Mouse (Mus musculus): Measurements from ENCODE around the gene Napsa. TPM values are rescaled to one million over a fixed set of nuclear protein-coding genes. Genes with fewer than 3 reads are reported as not detected.

Gene Napsa
- polyA plus RNA-seq, 1 experiment from 2014 or later: 0.68 TPM

GRCm38 (mm10) chr7:44530507-44530906 is 41.7 kb upstream of the Napsa start:
- no peak overlapping the region for H3K27ac ChIP-seq (ENCODE audit: low read depth, low read length)
- H3K27me3 ChIP-seq (ENCODE audit: control insufficient read depth, insufficient read depth, low read length): 0 out of 2 replicates have a peak, but pooled peaks cover 1% of the 10 kb centered on the region
- H3K4me3 ChIP-seq (ENCODE audit: low read depth, low read length): no peak overlapping the region
- WGBS: 78% methylated on average over 3 of the region's 3 CpGs
- H3K36me3 ChIP-seq (ENCODE audit: control insufficient read depth, insufficient read depth, low read length): peaks cover 10% of the 10 kb centered on the region
- H3K9ac ChIP-seq (ENCODE audit: low read length): no peak overlapping the region
- no peak for ATAC-seq (replicated peaks; ENCODE audit: low FRiP score)
- H3K4me2 ChIP-seq (ENCODE audit: low read depth, low read length, severe bottlenecking): no peak overlapping the region
- H3K4me1 ChIP-seq (replicated peaks; ENCODE audit: control insufficient read depth, insufficient read depth, low read length): 0 out of 2 replicates have a peak, but pooled peaks cover 3% of the 10 kb centered on the region
- no peaks in the 10 kb centered on the region for H3K9me3 ChIP-seq (ENCODE audit: control insufficient read depth, low read length)
- no peak for DNase-seq (ENCODE audit: low spot score)

GRCm38 (mm10) chr7:44531207-44531606 is 41.0 kb upstream of the Napsa start:
- DNase-seq (ENCODE audit: low spot score): no peak
- Histone ChIP-seq H3K36me3 (ENCODE audit: control insufficient read depth, insufficient read depth, low read length) (peaks cover 10% of the 10 kb centered on the region), H3K4me3 (ENCODE audit: low read depth, low read length) (no peak overlapping the region), H3K27me3 (ENCODE audit: control insufficient read depth, insufficient read depth, low read length) (no peaks in the 10 kb centered on the region), H3K9me3 (ENCODE audit: control insufficient read depth, low read length) (no peaks in the 10 kb centered on the region), H3K9ac (ENCODE audit: low read length) (no peak overlapping the region), H3K4me1 (replicated peaks; ENCODE audit: control insufficient read depth, insufficient read depth, low read length) (0 out of 2 replicates have a peak, but pooled peaks cover 3% of the 10 kb centered on the region), H3K27ac (ENCODE audit: low read depth, low read length) (no peak overlapping the region), H3K4me2 (ENCODE audit: low read depth, low read length, severe bottlenecking) (no peak overlapping the region)
- WGBS: 54% methylated on average over 5 of the region's 5 CpGs
- ATAC-seq (replicated peaks; ENCODE audit: low FRiP score): no peak

- DNase-seq (ENCODE audit: low spot score): no peak
- no peak within 1 kb of the TSS for H3K27ac ChIP-seq (ENCODE audit: low read depth, low read length)
- no peaks in the 10 kb centered on the region for H3K9me3 ChIP-seq (ENCODE audit: control insufficient read depth, low read length)
- no peak for ATAC-seq (replicated peaks; ENCODE audit: low FRiP score)
- WGBS: 82% methylated on average over 4 of the region's 4 CpGs
- no peak within 1 kb of the TSS for H3K9ac ChIP-seq (ENCODE audit: low read length)
- H3K4me2 ChIP-seq (ENCODE audit: low read depth, low read length, severe bottlenecking): no peak within 1 kb of the TSS
- no peaks in the 10 kb centered on the region for H3K27me3 ChIP-seq (ENCODE audit: control insufficient read depth, insufficient read depth, low read length)
- peaks cover 10% of the 10 kb centered on the region for H3K36me3 ChIP-seq (ENCODE audit: control insufficient read depth, insufficient read depth, low read length)
- 0 out of 2 replicates have a peak, but pooled peaks cover 3% of the 10 kb centered on the region for H3K4me1 ChIP-seq (replicated peaks; ENCODE audit: control insufficient read depth, insufficient read depth, low read length)
- no peak within 1 kb of the TSS for H3K4me3 ChIP-seq (ENCODE audit: low read depth, low read length)
Measured at GRCm38 (mm10) chr7:44531946-44532732, 40.0 kb upstream of the Napsa start, which contains the start of gene Spib. Gene Spib (minus strand): TSS chr7:44532071.

GRCm38 (mm10) chr7:44532918-44533745 is 39.0 kb upstream of the Napsa start:
- no peak for DNase-seq (ENCODE audit: low spot score)
- WGBS: 89% methylated on average over 29 of the region's 29 CpGs
- Histone ChIP-seq H3K9ac (ENCODE audit: low read length) (no peak overlapping the region), H3K9me3 (ENCODE audit: control insufficient read depth, low read length) (no peaks in the 10 kb centered on the region), H3K4me1 (replicated peaks; ENCODE audit: control insufficient read depth, insufficient read depth, low read length) (0 out of 2 replicates have a peak, but pooled peaks cover under 1% of the 10 kb centered on the region), H3K27ac (ENCODE audit: low read depth, low read length) (no peak overlapping the region), H3K4me2 (ENCODE audit: low read depth, low read length, severe bottlenecking) (no peak overlapping the region), H3K4me3 (ENCODE audit: low read depth, low read length) (no peak overlapping the region), H3K36me3 (ENCODE audit: control insufficient read depth, insufficient read depth, low read length) (peaks cover 10% of the 10 kb centered on the region), H3K27me3 (ENCODE audit: control insufficient read depth, insufficient read depth, low read length) (no peaks in the 10 kb centered on the region)
- ATAC-seq (replicated peaks; ENCODE audit: low FRiP score): no peak

DNA sequence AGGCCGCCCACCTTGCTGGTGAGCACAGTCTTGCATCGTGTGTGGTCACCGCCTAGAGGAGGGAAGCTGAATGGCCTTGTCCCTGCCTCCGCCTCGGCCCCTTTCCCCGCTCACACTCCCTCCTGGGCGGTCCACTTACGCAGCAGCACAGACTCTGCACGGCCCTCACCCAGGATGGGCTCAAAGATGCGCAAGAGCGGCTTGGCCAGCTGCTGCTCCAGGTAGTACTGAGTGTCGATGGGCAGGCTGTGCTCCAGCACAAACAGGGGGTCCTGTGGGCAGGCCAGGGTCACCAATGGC is 38.5 kb upstream of the Napsa start:
- DNase-seq (ENCODE audit: low spot score) (no peak), ATAC-seq (replicated peaks; ENCODE audit: low FRiP score) (no peak)
- H3K4me1 ChIP-seq (replicated peaks; ENCODE audit: control insufficient read depth, insufficient read depth, low read length): no peaks in the 10 kb centered on the region
- no peak overlapping the region for H3K4me3 ChIP-seq (ENCODE audit: low read depth, low read length)
- no peaks in the 10 kb centered on the region for H3K27me3 ChIP-seq (ENCODE audit: control insufficient read depth, insufficient read depth, low read length)
- no peak overlapping the region for H3K9ac ChIP-seq (ENCODE audit: low read length)
- no peak overlapping the region for H3K27ac ChIP-seq (ENCODE audit: low read depth, low read length)
- WGBS: 68% methylated on average over 12 of the region's 12 CpGs
- peaks cover 10% of the 10 kb centered on the region for H3K36me3 ChIP-seq (ENCODE audit: control insufficient read depth, insufficient read depth, low read length)
- H3K4me2 ChIP-seq (ENCODE audit: low read depth, low read length, severe bottlenecking): no peak overlapping the region
- H3K9me3 ChIP-seq (ENCODE audit: control insufficient read depth, low read length): no peaks in the 10 kb centered on the region

DNA sequence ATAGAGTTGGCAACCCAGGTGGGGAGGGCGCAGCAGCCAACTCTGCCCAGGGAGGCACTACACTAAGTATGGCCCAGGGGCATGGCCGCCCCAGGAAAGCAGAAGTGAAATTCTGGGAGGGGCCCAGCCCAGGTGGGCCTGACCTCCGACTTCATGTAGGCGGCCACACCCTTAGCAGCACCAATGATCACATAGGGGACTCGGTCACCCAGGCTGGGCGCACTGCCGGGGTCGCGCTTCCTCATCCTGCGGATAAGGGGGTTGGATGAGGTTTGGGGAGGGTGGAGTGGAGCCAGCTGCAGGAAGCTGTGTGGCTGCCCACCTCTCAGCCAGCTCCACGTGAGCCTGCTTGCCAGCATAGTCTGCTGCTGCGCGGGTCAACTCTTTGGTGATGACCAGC is 37.9 kb upstream of the Napsa start:
- no peak for DNase-seq (ENCODE audit: low spot score)
- H3K9ac ChIP-seq (ENCODE audit: low read length): no peak overlapping the region
- H3K4me2 ChIP-seq (ENCODE audit: low read depth, low read length, severe bottlenecking): no peak overlapping the region
- no peak overlapping the region for H3K27ac ChIP-seq (ENCODE audit: low read depth, low read length)
- H3K36me3 ChIP-seq (ENCODE audit: control insufficient read depth, insufficient read depth, low read length): peaks cover 10% of the 10 kb centered on the region
- WGBS: 92% methylated on average over 13 of the region's 13 CpGs
- no peak overlapping the region for H3K4me3 ChIP-seq (ENCODE audit: low read depth, low read length)
- no peaks in the 10 kb centered on the region for H3K9me3 ChIP-seq (ENCODE audit: control insufficient read depth, low read length)
- no peaks in the 10 kb centered on the region for H3K4me1 ChIP-seq (replicated peaks; ENCODE audit: control insufficient read depth, insufficient read depth, low read length)
- H3K27me3 ChIP-seq (ENCODE audit: control insufficient read depth, insufficient read depth, low read length): no peaks in the 10 kb centered on the region
- ATAC-seq (replicated peaks; ENCODE audit: low FRiP score): no peak

DNA sequence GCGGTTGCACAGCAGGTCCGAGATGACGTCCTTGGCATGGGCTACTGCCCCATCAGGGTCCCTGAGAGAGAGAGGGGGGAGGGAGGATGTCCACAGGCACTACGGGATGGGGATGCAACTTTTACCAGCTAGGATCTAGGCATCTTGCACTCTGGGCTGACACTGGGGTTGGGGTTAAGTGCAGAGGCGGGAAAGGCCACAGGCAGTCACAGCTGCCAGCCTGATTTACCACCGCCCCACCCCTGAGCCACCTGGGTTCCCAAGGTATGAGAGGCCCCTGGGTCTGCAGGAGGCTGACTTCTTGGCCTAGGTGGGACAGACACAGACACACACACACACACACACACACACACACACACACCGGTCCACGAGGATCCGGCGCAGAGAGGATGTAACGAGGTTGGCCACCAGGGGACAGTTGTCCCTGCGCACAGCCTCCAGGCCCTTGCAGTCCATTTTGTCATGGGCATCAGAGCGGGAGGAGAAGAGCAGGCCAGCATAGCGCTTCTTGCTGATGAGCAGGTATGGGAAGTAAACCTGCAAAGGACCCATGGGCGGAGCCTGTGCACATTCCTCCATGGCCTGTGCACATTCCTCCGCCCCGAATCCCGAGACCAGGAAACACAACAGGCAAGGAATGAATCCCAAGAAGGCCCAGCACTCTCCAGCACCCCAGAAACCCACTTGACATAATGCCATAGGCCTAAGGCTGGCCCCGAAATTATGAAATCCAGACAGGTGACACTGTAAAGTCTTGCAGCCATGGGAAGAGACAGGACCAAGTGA is 37.3 kb upstream of the Napsa start:
- Histone ChIP-seq H3K27ac (ENCODE audit: low read depth, low read length) (no peak overlapping the region), H3K9ac (ENCODE audit: low read length) (no peak overlapping the region), H3K36me3 (ENCODE audit: control insufficient read depth, insufficient read depth, low read length) (peaks cover 10% of the 10 kb centered on the region), H3K4me1 (replicated peaks; ENCODE audit: control insufficient read depth, insufficient read depth, low read length) (no peaks in the 10 kb centered on the region), H3K4me3 (ENCODE audit: low read depth, low read length) (no peak overlapping the region), H3K4me2 (ENCODE audit: low read depth, low read length, severe bottlenecking) (no peak overlapping the region), H3K27me3 (ENCODE audit: control insufficient read depth, insufficient read depth, low read length) (no peaks in the 10 kb centered on the region), H3K9me3 (ENCODE audit: control insufficient read depth, low read length) (no peaks in the 10 kb centered on the region)
- DNase-seq (ENCODE audit: low spot score) (no peak), ATAC-seq (replicated peaks; ENCODE audit: low FRiP score) (no peak)
- 91% methylated on average over 18 of the region's 19 CpGs for WGBS

Measured in forebrain, embryonic 11.5 days (tissue).